Mouse (Mus musculus) splenic B cell, adult 2 months (primary cell): Measurements from ENCODE around the gene Car9.
"Not testable (repeated sequence)": the region's sequence is repeated elsewhere in the genome, so short reads cannot be mapped to it uniquely, and the experiment has no call there.

Experiments used
- DNase-seq: peaks from one replicate; pipeline ENCODE4 v3.0.0-alpha.2; 2011; ENCODE audit warnings: low read depth, low spot score
- H3K27me3 ChIP-seq: 2 replicates; pipeline ENCODE4 v1.6.1; 2012; ENCODE audit warnings: mild to moderate bottlenecking, low read length, moderate library complexity, mixed read lengths; ENCODE audit not compliant: control insufficient read depth, poor library complexity, insufficient read depth, severe bottlenecking
- H3K36me3 ChIP-seq: 2 replicates; pipeline ENCODE4 v1.6.1; 2012; ENCODE audit warnings: mild to moderate bottlenecking, low read length, moderate library complexity, mixed read lengths; ENCODE audit not compliant: control insufficient read depth, poor library complexity, insufficient read depth, severe bottlenecking

The Car9 gene

DNA sequence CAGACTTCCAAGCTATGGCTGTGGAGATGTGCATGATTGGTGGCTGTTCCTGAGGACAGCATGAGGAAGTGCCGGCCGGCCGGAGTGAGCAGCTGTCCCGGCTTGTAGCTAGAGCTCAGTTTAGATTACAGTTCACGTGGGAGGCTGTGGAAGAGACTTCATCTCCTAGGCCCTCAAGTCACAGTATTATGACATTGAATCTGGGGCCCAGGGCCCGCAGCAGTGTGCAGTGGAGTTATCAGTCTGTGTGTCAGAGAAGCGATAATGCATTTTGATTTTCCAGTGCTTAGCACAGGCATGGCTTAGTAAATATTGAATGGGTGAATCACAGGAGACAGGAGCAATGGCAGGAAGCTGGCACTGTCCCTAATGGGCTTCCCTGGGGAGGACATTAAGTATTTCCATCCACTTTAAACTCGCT is 23.3 kb downstream of the Car9 start:
- Histone ChIP-seq H3K27me3 (no peaks in the 10 kb centered on the region), H3K36me3 (peaks cover 13% of the 10 kb centered on the region)
- no peak for DNase-seq

DNA sequence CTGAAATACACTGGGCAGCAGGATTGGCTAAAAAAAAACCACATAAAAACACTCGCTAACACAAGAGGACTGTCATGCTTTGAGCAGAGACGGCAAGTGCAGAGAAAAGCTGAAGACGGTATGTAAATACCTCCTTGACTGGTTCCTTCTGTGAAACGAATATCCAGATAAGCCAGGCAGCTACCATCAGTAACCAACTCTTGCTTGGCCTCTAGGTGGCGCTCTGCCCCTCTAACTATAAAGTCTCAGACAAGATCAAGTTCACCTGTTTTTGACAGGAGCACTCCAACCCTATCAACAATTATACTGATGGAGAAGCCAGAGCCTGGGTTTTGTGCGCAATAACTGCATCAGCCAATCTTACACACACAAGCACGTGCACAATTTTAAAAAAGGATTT is 23.8 kb downstream of the Car9 start:
- no peaks in the 10 kb centered on the region for H3K27me3 ChIP-seq
- peaks cover 13% of the 10 kb centered on the region for H3K36me3 ChIP-seq
- peak; percentile 89 for DNase-seq

DNA sequence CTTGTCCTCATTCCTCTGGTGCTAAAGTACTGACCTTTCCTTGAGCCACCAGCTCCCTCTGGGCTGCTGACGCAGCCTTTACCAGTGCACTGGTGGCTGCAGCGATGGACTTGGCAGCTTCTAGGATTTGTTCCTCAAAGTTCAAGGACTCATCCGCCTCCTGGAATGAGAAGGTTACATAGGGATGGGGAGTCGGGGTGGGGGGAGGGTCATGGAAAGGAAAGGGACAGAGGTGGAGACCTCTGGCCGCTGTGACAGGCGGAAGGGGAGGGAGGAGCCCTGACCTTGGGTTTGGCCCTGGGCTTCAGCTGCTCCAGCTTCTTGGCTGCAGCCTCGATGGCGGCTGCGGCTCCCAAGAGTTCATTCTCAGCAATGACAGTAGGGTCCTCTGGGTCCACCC is 26.5 kb downstream of the Car9 start:
- no peak for DNase-seq
- Histone ChIP-seq H3K27me3 (no peaks in the 10 kb centered on the region), H3K36me3 (peaks cover 31% of the 10 kb centered on the region)

DNA sequence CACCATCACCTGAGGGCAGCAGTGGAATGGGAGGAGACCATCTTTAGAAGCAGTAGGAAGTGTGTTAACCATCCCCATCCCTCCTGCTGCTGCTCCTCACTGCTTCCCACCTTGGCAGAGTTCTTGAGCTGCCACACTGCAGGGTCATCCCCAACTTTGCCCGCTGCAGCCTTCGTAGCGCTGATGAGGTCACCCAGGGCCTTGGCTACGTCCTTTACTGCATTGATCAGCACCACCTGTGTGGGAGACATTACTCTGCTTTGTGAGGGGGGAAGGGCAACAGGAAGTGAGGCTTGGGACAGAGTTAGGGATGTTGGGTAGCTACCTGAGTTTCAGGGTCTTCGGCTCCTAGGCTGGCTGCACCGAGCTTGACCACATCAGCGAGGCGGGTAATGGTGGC is 28.9 kb downstream of the Car9 start:
- no peak for DNase-seq
- Histone ChIP-seq H3K36me3 (peaks cover 45% of the 10 kb centered on the region), H3K27me3 (no peaks in the 10 kb centered on the region)

DNA sequence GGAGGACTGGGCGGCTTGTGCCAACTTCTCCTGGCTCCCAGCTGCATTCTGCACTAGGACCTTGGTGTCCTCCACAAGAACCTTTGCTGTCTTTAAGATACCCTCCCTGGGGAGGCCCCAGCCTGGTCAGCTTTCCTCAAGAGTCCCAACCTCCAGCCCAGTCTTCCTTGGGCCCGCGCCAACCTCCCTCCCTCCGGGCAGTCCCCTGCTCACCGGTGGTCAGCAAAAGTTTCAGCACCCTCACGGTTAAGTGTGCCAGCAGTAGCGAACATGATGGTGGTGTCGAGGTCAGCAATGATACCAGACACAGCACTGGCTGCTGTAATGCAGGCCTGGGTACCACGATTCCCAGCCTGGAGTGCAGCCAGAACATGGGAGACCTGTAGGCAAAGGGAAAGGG is 29.3 kb downstream of the Car9 start:
- Histone ChIP-seq H3K27me3 (no peaks in the 10 kb centered on the region), H3K36me3 (peaks cover 45% of the 10 kb centered on the region)
- DNase-seq = no peak

DNA sequence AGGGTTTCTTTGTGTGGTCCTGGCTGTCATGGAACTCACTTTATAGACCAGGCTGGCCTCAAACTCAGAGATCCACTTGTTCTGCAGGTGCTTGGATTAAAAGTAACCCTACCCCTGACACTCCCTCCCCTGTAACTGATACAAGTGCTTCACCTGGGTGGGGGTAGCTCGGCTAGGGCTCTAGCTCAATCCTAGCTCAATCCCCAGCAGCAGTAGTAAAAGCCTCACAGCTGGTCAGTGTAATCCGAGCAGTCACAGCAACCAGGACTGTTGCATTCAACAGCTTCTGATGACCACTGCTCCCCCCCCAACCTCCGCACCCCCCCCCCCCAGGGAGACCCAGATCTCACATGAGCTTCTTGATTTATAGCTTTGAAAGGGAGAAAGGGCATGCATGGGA is 35.3 kb downstream of the Car9 start:
- peaks cover 46% of the 10 kb centered on the region for H3K36me3 ChIP-seq
- DNase-seq = no peak
- no peaks in the 10 kb centered on the region for H3K27me3 ChIP-seq

DNA sequence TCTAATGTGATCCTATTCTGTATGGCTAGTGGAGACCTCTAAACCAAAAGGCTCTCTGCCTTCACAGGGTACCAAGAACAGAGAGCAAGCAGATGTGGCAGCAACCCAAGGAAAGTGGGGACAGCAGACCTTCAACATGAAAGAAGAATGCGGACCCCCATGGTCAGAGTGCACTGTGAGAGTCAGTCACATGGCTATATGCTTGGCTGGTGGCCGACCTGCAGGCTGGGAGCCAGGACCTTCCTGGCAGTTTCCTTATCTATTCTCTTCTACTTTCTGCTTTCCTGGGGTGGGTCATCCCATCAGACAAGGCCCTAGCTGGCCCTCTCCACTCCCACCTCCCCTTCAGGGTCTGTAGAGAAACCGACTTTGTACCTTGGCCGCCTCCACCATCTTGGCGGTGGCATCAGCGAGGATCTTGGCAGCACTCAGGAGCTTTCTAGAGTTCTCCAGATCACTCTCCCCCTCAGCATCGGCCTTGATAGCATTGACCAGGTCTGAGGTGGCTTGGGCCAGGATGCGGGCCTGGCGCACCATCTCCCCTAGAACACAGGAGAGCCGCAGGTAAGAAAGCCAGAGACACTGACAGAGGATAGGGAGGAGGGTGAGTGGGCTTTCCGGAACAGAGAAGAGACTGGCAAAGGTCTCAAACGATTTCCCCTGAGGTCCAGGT is 39.7 kb downstream of the Car9 start:
- Histone ChIP-seq H3K27me3 (no peaks in the 10 kb centered on the region), H3K36me3 (peaks cover 41% of the 10 kb centered on the region)
- no peak for DNase-seq

DNA sequence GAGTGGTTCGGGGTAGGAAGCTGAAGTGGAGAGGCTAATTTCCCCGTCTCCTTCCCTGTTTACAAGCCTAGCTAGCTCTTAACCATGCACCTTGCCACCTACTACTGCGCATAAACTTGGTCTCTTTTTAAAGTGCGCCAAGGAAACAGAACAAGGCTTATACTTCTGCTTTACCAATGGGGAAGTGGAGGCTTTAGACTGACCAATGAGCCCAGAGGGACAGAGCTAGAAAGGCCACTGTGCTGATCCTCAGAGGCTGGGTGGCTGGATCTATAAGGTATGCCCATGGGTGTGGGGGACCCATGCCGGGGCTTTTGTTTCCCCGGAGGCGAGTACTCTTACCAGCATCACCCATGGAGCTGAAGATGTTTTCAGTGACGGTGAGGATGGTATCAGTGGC is 40.4 kb downstream of the Car9 start:
- Histone ChIP-seq H3K27me3 (no peaks in the 10 kb centered on the region), H3K36me3 (peaks cover 38% of the 10 kb centered on the region)
- DNase-seq = no peak

DNA sequence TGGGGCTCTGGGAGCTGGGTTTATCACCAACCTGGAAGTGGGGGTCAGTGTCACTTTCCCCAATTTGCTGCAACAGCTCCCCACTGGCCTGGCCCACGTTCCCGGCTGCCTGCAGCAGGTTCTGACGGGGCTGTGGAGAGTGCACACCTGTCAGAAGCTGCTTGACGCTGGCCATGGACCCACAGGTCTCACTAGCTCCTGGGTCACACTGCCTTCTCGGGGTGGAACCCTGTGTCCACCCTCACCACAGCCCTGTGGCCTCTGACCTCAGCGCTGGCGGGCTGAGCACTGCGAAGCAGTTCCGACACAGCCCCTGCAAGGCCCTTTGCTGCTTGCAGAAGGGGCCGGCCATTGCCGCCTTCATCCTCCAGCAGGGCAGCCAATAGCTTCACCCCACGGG is 42.3 kb downstream of the Car9 start:
- peaks cover 41% of the 10 kb centered on the region for H3K36me3 ChIP-seq
- no peaks in the 10 kb centered on the region for H3K27me3 ChIP-seq
- no peak for DNase-seq

DNA sequence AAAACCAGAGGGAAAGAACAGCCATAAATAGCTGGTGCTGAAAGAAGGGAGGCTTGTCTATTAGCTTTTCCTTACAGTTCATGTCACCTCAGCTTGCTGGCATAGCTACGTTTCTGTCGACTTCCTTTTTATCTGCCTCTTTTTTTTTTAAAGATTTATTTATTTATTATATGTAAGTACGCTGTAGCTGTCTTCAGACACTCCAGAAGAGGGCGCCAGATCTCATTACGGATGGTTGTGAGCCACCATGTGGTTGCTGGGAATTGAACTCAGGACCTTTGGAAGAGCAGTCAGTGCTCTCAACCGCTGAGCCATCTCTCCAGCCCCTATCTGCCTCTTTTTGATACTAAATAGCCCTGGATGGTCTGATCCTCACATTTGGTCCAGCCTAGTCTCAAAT is 45.1 kb downstream of the Car9 start:
- DNase-seq, H3K27me3 ChIP-seq: not testable (repeated sequence)
- H3K36me3 ChIP-seq = peaks cover 41% of the 10 kb centered on the region

DNA sequence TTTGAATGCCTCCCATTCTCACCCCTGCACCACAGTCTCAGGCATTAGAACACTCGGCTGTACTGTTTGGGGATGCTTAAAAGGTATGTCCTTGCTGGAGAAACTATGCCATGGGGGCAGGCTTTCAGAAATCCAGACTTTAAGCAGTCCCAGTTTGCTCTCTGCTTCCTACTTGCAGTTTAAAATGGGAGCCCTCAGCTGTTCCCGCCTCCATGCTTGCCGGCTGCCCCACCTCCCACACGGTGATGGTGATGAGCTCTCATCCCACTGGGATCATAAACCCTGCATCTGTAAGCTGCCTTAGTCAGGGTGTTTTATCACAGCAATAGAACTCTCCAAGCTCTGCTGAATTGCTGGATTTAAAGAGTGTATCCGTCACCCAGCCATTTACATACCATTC is 45.7 kb downstream of the Car9 start:
- H3K27me3 ChIP-seq = no peaks in the 10 kb centered on the region
- DNase-seq = no peak

DNA sequence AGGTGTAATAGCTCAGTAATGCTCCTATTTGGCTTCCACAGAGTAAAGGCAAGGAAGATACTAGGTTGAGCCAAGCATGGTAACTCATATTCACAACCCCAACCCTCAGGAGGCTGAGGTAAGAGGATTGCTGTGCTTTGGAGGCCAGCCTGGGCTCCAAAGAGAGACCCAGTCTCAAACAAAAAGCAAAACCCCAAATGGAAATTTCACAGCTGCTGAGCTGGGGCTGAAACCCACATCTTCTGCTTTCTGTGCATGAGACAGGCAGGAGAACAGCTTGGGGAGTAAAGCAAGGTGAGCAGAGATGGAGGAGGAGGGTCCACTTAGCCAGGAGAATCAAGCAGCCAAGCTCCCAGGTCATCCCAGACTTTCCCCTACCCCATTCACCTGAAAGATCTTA is 47.1 kb downstream of the Car9 start:
- DNase-seq = no peak
- Histone ChIP-seq H3K36me3 (peaks cover 30% of the 10 kb centered on the region), H3K27me3 (no peaks in the 10 kb centered on the region)

More for the DNA sequence above, 45.7 kb downstream of the Car9 start:
- peaks cover 35% of the 10 kb centered on the region for H3K36me3 ChIP-seq

DNA sequence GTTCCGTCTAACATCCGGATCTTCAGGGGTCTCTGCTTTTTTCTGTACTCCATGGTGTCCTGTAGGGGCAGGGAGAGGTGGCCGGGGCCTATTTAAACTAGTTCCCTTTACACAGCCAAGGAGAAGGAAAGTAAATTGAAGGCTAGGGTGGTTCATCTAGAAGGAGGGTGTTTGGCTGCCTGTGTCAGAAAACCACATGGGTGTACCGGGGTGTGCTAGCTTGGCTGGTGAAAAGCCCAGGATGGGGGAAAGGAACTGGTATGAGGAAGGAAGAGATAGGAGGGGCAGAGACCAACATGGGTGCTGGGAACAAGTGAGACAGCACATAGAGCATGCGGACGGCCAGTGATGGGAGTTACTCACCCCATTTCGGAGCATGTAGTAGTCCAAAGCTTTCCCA is 49.2 kb downstream of the Car9 start:
- Histone ChIP-seq H3K36me3 (peaks cover 22% of the 10 kb centered on the region), H3K27me3 (no peaks in the 10 kb centered on the region)
- no peak for DNase-seq

DNA sequence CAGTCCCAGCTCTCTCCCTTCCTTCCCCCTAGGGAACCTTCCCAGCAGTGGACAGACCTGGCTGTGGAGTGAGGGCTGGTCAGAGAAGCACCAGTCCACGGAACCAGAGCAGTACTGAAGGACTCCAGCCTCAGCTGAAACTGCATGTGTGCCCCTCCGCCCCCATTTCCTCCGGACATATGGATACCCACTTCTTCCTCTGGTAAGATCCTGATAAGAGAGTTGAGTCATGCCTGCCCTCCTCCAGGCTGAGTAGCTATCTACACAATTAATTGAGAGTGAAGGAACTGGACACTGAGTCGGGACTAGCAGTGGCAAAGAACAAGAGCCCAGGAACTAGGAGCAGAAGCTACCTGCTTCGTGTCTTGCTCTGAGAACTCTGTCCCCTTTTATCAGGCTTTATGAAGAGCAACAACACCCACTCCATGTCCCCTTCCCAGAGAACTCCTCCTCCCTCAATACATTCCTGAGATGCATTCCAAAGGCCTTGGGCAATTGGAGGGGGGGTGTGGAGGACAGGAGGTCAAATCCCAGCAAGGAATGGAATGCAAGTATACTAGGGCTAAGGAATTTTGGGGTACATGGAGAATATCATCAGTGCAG is 51.4 kb downstream of the Car9 start:
- Histone ChIP-seq H3K36me3 (peaks cover 14% of the 10 kb centered on the region), H3K27me3 (no peaks in the 10 kb centered on the region)
- DNase-seq = no peak

DNA sequence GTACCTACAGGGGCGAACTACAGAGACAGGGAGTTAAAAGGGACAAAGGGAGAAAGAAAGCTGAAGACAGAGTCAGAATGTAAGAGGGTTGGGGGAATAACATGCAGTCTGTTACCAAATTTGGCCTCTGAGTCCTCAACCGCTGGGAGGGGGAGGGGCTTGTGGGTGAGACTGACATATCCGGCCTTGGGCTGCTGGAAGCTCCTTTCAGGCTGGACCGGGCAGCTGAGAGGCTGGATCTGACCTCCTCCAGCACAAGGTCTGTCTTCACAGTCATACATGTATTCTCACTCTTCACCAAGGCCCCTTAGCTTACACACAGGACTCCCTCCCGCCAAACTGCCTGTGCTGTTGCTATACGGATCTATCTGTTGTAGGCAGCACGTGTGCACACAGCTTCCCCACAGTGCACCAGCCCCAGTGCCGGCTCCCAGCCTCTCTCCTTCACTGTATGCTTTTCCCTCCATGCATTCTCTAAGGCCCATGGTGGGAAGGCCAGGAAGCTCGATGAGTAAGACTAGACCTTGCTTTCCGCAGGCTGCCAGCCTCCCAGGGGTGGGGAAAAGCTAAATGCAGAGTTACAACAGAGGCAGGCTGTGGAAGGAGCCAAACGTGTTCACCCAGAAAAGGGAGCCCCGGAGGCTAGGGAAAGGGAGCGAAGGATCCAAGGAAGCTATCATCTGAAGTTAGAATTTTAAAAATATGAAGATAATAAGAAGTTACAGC is 52.0 kb downstream of the Car9 start:
- Histone ChIP-seq H3K27me3 (no peaks in the 10 kb centered on the region), H3K36me3 (peaks cover 8% of the 10 kb centered on the region)
- peak; percentile 54 for DNase-seq
